Mouse (Mus musculus) left cerebral cortex, adult 18-20 months (tissue): ENCODE measurements around the gene Arl4d. TPM values are rescaled to one million over a fixed set of nuclear protein-coding genes. Genes with fewer than 3 reads are reported as not detected.
"Not testable (repeated sequence)": the region's sequence is repeated elsewhere in the genome, so short reads cannot be mapped to it uniquely, and the experiment has no call there.

ENCODE experiments used
- DNase-seq, 2 experiments: peaks; one replicate each; pipeline ENCODE4 v3.0.0; 2021 to 2022; ENCODE audit warnings: low spot score in 2 of 2, mixed read lengths in 1 of 2
- long read RNA-seq, 2 experiments: library from polyadenylated mRNA; stranded (forward); transcript quantifications; one replicate each; pipeline ENCODE4 v2.0.0; 2021
- total RNA-seq, 2 experiments: library from RNA; stranded (reverse); gene quantifications; 2 replicates each; pipeline ENCODE4 v1.2.3; 2021

The Arl4d gene
- total RNA-seq, result 10 to 100 TPM; 34.7 to 37.2 TPM
- long read RNA-seq, experiment 1, transcript Arl4d-201 (2 exons, 1,382 nt), result major isoform, 8 of 13 reads
- long read RNA-seq, experiment 1, partial matches to known transcripts, result 4 of 13 reads
- long read RNA-seq, experiment 1, other reads (novel, unspliced or antisense), result 1 of 13 reads
- long read RNA-seq, experiment 2, transcript Arl4d-201 (2 exons, 1,382 nt), result major isoform, 7 of 9 reads
- long read RNA-seq, experiment 2, partial matches to known transcripts, result 2 of 9 reads
- long read RNA-seq, experiment 2, other reads (novel, unspliced or antisense), result 0 of 9 reads

DNA sequence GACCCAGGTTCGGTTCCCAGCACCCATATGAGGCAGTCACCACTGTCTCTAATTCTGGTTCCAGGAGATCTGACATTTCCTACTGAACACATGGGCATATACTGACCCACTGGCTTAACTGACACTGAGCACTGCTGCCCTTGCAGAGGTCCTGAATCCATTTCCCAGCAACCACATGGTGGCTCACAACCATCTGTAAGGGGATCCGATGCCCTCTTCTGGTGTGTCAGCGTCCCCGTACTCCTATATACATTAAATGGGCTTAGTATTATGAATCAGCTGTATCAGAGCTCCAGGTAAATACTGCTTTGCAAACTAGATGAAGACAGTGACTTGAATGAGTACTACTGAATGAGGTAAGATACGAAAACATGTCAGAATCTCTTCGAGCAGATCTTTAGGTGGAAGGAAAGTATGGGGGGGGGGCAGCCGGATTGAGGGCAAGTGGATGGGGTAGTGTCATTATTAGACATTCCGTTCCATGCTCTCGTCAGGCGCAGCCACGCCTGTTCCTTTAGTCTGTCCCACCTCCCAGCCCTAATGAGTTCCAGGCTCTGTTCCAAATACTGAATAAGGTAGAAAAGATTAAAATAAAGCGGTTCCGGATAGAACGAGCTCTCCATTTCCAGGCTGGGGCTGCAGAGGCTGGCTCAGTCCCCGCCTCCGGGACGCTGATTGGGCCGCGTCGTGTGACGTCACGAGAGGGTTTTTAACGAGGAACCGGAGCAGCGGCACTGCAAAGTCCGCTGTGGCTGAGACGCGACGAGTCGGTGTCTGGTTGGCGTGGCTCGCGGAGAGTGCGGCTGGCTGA is at the start of gene Arl4d:
Arl4d (plus strand) TSS at position 717 of the 811 bp plus-strand sequence.
- DNase-seq, result peak; percentile 97 to 98

DNA sequence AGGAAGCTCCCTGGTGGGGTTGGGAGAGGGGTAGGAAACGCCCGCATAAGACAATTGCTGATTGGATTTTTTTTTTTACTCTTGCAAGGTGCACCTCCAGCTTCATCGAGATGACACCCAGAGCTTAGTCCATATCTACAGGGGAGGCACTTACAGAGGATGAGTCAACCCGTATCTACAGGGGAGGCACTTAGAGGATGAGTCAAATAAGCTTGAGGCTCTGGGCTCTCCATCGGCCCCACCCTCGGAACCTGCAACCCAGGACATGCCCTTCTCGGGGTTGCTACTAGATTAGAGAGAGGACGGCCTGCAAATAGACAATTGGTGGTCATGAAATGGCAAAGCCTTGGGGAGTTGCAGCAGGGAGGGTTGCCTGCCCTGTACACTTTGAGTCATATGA is 49.2 kb upstream of the Arl4d start:
- DNase-seq, result no peak

DNA sequence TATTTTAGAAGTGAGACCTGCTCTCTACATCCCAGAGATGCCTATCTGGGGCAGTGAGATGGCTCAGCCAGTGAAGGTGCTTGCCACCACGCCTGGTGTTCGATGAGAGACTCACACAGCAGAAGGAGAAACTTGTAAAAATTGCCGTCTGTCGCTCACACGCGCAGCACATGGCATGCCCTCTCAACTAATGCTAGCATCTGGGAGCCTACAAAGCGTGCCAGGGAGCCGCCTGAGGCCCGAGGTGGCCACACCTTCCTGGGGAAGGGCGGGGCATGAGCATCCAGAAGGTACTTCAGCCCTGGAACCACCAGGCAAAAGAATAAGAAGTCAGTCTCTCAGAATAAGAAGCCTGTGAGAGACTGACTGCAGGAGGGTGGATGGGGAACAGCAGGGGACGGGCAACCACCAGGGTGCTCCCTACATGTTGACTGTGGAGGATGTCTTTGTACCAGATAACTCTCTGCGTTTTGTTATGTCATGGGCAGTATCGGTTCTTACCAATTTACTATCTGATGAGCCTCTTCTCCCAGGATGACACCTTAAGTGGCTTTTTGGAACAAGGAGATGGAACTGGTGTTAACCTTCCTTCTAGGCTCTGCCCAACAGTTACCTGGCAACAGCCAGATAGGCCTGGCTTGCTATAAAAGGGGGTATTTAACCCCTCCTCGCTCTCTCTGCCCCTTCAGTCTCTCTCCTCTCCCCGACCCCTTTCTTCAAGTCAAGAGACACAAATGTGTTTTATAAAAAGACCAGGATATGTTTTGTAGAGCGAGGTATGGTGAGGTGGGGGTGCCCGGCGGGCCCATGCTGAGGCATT is 48.2 kb upstream of the Arl4d start:
- DNase-seq, result no peak

DNA sequence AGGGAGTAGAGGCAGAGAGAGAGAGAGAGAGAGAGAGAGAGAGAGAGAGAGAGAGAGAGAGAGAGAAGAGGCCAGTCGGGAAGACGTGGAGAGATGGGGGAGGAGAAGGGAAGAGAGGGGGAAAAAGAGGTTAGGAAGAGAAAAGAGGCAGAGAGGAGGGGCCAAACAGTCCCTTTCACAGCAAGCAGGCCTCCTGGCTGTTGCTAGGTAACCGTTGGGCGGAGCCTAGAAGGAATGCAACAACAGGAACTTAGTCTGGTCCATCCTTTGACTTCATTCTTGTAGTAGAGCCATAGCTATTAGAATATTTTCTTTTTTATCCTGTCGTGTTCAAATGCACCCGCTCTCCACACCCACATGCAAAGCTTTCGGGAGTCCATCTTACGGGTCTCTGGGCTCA is 47.5 kb upstream of the Arl4d start:
- no peak for DNase-seq

DNA sequence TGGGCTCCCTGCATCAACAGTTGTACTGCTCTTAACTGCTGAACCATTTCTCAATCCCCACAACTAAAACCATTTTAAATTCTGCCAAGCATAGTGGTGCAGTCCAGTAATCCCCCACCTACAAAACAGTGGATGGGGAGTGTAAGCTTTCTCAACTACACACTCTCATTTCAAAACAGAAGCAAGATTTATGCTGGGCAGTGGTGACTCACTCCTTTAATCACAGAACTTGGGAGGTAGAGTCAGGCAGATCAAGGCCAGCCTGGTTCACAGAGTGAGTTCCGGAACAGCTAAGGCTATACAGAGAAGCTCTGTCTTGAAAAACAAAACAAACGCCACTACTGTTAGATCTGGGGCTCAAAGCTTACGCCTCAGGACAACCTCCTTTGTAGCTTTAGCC is 46.7 kb upstream of the Arl4d start:
- no peak for DNase-seq

DNA sequence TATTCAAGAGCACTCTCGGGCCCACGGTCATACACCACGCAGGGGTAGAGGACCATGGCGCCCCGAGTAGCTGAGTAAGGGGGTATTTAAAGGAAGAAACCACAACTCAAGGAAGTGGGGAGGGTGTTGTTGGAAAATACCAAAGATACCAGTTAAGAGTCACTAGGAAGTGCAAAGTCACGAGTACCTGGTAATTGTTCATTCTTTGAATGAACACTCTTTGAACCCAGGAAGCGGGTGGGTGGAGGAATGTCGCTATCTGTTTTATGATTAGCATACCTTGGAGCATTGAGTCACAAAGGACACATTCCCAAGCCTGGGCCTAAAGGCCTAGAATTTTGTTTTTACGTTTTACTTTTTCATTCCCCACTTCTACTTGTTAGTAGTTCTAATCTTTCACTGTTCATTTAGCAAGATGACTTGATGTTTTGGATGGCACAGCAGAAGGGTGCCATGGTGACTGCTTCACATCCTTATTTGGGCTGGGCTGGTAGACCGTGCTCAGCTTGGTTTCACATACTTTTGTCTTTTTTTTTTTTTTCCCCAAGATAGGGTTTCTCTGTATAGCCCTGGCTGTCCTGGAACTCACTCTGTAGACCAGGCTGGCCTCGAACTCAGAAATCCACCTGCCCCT is 45.2 kb upstream of the Arl4d start:
- DNase-seq, result not testable (repeated sequence)

DNA sequence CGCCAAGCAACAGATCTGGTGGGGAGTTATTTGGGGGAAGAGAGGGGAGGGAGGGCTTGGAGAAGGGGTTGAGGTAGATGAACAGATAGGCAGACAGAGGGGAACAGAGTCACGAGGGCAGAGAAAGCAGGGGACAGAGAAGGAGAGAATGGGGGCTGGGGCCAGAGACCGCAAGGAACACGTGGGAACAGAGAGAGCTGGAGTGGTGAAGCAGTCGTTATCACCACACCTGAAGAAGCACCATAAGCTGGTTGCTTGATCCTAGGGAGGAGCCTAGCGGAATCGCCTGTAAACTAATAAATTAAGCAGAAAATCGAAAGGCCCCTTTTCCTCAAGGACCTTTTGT is 38.7 kb upstream of the Arl4d start:
- DNase-seq, result no peak

DNA sequence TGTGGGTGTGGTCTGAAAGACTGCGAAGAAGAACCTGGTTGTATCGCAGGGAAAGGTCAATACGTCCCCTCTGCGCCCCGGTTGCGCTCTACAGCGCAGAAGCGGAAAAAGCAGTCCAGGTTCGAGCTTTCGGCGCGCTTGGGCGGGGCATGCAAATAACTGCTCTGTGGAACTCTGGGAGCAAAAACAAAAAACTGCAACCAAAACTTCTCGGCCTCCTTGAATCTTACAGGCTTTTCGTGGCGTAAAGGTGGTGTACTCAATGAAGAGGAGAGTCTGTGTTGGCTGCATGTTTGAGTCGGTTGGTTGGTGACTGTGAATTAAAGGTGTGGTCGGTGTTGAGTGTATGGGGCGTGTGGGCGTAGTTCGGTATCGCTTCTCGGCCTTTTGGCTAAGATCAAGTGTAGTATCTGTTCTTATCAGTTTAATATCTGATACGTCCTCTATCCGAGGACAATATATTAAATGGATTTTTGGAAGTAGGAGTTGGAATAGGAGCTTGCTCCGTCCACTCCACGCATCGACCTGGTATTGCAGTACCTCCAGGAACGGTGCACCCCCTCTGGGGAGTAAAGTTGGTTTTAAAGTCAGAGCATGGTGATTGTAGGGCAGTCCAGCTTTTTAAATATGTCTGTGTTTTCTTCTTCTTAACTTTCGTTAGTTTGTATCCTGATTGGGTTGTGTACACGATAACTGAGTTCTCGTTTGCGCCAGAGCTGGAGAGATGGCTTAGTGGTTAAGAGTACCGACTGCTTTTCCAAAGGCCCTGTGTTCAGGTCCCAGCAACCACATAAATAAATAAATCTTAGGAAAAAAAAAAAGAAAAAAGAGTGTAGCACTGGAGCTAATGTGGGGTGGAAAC is 38.1 kb upstream of the Arl4d start, which contains the start of gene Rdm1:
Rdm1 (plus strand) TSS at position 201 of the 862 bp plus-strand sequence.
- DNase-seq, result peak; percentile 70 to 74

DNA sequence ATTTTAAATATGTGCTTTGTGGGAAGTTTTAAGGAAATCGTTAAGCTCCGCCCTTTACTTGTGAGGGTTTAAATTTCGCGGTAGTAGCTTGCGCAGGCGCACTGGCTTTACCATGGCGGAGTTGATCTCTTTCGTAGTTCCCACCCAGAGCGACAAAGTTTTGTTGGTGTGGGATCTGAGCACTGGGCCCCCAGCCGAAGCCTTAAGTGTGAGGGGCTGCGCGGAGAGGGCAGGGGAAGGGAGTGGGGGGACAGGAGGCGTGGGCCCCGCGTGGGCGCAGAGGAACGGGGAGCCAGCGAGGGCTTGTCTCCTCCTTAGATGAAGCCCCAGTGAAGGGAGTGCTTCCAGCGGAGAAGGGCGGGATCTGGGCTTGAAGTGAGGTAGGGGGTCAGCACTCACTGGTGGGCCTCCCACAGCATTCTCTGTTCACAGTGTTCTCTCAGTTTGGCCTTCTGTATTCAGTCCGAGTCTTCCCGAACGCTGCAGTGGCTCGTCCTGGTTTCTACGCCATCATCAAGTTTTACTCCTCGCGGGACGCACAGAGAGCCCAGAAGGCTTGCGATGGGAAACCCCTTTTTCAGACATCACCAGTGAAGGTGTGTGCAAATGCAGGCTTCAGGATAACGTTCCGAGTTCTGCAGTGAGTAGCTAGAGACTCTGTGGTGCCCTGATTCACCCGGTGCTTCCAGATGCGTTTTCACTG is 37.3 kb upstream of the Arl4d start:
- DNase-seq, result peak; percentile 77

DNA sequence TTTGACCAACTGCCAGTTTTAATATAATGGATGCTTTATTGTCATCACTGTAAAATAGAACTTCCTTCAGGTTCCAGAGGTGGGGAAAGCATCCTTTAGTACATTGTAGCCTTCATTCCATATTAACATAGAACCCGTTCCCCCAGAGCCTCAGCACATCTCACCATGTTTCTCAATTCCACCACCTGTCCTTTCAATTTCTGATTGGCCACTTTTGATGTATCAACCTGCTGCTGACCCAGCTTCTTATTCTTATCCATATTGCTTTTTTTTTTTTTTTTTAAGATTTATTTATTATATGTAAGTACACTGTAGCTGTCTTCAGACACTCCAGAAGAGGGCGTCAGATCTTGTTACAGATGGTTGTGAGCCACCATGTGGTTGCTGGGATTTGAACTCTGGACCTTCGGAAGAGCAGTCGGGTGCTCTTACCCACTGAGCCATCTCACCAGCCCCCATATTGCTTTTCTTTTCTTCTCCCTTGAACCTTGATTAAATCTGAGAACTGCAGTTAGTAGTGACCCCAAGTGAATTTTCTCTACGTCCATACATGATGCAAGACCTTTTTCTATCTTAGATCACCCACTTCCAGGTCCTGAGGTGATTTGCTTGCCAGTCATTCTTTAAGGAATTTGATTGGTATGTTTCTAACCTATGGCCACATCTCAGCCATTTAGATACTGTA is 36.5 kb upstream of the Arl4d start:
- DNase-seq, result not testable (repeated sequence)

DNA sequence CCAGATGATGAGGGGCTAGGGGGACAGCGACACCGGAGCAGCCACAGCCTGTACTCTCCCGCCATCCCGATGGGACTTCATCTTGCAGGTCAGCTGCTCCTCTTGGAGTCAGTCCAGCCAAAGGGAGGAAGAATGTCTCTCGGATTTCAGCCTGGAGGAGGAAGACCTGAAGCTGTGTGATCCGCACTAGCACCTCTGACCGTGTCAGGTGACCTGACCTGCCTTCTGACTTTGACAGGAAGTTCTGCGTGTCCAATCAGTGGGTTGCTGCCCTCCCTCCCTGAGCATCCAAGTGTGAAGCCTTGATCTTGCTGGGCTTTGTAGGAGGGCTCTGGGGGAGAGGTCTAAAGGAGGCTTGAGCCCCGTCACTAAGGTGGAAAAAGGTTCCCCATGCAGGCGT is 29.7 kb upstream of the Arl4d start:
- no peak for DNase-seq

DNA sequence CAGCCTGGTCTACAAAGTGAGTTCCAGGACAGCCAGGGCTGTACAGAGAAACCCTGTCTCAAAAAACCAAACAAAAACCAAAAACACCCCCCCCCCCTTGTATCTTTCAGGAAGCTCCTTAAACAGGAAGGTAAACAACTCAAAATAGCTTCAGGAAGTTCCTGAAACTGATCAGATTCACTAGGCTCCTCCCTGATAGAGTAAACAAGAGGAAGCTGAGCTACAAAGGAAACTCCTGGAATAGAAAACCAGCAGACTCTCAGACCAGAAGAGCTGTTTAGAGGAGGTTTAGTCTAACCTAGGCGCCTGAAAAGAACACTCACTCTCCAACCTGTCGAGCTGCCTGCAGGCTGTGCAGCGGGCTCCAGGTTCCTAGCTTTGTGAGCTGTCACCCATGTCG is 25.6 kb upstream of the Arl4d start:
- DNase-seq, result no peak

DNA sequence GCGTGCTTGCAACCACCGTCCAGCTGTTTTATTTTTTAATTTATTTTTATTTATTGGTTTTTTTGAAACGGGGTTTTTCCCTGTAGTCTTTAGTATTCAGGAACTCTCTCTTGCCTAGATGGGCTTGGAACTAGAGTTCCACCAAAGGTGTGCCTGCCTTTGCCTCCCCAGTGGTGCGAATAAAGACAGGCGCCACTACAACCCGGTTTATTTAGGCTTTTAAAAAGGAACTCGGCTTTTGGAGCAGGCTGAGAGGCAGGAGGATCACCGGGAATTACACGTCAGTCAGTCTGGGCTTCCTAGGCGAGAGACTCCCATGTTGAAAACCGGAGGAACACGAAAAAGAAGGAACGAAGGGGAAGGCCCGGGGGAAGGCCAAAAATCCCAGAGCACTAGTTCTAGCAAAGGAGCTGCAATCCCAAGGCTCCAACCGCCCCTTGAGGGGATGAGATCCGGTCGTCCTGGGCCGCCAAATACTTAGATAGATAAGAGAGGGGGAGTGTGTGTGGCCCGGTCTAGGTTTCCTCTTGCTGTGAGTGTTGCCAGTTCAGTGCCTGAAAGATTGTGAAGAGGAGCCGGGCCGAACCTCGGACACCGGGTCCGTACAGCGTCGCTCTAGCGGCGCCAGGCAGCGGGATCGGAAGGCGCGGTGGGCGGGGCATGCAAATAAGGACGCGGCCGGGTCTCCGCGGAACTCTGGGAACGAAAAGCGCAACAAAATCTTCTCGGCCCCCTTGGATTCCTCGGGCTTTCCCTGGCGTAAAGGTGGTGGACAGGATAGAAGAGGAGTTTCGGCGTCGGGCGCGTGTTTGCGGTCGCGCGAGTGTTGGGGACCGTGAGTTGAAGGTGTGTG is 24.3 kb upstream of the Arl4d start:
- peak; percentile 69 to 82 for DNase-seq

DNA sequence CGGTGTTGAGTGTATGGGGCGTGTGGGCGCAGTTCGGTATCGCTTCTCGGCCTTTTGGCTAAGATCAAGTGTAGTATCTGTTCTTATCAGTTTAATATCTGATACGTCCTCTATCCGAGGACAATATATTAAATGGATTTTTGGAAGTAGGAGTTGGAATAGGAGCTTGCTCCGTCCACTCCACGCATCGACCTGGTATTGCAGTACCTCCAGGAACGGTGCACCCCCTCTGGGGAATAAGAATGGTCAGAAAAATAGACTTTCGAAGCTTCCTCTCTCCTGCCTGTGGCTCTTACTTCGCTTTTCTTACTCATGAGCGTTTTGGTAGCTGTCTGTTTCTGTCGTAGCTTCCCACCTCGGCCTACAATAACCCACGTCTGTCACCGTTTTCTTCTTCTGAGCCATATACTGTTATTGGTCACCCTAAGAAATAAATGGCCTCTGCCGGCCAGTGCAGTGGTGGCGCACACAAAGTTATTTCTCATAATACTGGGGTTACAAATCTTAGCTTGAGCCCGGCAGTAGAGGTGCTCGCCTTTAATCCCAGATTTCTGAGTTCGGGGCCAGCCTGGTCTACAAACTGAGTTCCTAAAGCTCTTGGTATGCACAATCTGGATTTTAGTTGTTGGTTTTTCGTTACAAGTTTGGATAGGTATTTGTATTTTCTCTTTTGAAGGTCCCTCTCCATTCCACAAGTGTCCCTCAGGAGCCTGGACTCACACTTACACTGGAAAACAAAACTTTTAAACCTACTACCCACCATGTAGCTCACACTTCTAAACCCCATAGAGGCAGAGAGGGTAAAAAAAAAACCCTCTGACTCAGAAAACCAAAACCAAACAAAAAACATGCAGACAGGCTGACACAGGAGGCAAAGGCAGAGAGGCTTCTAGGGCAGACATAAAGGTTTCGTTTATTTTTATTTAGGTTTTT is 23.4 kb upstream of the Arl4d start:
- DNase-seq, result peak in 1 of 2 experiments; percentile 9

DNA sequence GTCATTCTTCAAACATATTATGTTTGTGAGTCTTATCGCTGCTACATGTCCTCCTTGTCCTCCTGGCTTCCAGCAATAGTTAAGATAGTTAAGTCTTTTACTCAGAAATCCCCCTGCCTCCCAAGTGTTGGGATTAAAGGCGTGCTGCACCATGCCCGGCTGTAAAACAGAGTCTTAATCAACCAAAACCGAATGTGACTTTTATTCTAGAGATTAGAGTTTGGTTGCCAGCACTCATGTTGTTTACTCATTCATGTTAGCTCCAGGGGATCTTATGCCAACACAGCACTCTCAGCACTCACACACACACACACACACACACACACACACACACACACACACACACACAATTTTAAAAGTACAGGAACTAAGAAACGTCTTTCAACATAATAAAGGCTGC is 22.4 kb upstream of the Arl4d start:
- DNase-seq, result no peak

DNA sequence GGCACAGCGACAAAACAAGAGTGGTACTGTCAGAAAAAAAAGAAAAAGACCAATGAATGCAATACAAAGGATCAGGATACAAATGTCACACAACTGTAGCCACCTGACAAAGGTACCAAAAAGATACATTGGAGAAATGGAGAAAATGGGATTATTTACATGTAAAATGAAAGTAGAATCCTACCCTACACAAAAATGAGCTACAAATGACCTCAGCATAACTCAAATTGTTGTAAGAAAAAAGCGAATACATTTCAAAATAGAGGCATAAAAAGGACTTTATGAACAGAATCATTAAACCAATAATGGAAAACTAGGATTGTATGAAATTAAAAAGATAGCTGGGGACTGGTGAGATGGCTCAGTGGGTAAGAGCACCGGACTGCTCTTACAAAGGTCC is 20.8 kb upstream of the Arl4d start:
- DNase-seq, result no peak

DNA sequence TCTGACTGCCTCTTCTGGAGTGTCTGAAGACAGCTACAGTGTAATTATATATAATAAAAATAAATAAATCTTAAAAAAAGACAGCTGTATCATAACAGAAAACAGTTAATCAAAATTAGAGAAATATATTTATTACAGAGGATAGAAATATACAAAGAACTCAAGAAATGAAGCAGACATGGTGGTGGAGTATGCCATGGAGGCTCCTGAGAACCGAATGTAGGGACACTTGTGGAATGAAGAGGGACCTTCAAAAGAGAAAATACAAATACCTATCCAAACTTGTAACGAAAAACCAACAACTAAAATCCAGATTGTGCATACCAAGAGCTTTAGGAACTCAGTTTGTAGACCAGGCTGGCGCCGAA is 20.3 kb upstream of the Arl4d start:
- not testable (repeated sequence) for DNase-seq
